Mouse (Mus musculus): ENCODE results near the gene Arhgef1.

Arhgef1 gene

DNA sequence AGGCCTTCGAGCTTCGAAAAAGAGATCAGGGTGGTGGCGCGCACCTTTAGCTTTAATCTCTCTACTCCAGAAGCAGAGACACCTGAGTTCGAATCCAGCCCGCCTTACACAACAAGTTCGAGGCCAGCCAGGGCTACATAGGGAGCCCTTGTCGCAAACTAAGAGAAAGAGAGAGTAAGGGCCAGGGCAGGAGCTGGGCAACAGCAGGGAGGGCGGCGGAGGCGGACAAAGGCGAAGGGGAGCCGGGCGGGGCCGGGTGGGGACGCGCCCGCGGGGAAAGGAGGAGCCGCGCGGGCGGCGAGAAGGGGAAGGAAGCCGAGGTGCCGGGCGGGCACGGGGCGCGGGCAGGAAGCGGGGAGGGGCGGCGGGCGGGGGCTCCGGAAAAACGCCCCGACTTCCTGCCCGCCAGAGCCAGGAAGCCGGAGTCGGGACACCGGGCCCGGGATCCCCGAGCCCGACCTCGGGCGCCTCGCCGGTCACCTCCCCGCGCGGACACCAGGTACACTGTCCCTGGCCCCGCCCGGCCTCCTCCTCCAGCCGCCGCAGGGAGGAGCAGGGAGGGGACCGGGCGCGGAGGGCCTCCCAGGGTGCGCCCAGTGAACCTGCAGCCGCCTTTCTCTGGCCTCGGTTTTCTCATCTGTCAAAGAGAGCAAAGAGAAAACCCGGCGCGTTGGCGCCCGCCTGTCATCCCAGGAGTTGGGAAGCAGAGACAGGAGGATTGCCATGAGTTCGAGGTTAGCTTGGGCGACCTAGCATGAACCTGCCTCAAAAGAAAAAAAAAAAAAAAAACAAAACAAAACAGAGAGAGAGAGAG, at the start of gene Arhgef1:
Gene Arhgef1 (plus strand): TSS at position 283 of the 814 bp plus-strand sequence.
- DNase-seq (ENCODE audit: extremely low read depth, low read depth, low spot score), result no peak

DNA sequence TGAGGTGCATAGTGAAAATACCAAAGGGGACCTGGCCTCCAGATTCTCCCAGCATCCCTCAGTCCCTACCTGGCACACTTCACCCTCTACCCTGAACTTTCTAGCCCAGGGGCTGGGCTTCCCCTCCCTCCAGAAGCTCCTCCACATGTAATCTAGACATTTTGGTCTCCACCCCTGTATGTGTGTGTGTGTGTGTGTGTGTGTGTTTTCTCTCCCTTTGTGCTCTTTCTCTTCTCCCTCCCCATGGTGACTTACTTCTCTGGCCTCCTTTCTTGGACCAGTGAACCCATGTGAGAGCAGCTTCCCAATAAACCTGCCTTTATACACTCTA, 49.5 kb upstream of the Arhgef1 start:
- DNase-seq (ENCODE audit: extremely low read depth, low read depth, low spot score), result no peak

DNA sequence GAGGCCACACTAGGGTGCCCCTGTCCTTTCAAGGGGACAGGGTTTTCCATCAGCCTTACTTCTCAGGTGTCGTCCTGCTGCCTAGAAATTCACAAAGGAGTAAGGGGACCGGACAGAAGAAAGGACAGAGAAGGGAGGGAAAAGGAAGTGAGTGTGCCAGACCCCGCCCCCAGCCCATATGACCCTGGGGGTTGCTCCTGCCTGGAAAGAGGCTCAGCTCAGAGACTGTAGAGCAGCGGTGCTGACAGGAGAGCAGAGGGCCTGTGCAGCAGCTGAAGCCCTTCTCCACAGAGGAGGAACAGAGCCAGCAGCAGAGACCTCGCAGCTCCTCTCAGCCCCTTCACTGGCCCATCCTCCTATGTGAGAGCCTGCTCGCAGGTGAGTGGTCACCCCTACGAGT, 49.0 kb upstream of the Arhgef1 start:
- no peak for DNase-seq (ENCODE audit: extremely low read depth, low read depth, low spot score)

DNA sequence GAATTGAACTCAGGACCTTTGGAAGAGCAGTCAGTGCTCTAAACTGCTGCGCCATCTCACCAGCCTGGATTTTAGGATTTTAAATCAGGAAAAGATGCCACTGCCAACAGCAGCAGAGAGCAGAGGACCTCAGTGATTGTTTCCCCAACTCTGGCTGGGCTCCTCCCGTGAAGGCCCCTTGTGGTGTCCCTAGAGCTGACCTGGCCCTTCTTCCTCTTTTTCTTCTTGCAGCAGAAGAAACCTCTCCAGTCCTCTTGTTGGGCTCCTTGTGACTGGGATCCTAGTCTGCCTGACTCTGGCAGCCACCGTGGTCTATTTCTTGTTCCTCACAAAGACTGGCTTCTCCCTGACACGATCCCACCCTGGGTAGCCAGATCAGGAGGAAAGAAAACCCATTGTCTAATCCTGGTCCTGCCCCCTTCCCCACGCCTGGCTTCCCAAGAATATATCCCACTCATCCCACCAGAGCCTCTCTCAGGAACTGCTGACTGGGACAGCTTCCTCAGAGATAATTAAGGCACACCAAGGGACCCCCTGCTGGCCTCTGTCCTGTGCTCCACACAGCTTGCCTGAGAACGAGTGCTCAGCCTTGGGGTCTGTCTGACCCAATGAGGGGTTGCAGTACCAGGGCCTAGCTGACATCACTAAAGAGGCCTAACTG, 46.1 kb upstream of the Arhgef1 start:
- DNase-seq (ENCODE audit: extremely low read depth, low read depth, low spot score), result no peak

DNA sequence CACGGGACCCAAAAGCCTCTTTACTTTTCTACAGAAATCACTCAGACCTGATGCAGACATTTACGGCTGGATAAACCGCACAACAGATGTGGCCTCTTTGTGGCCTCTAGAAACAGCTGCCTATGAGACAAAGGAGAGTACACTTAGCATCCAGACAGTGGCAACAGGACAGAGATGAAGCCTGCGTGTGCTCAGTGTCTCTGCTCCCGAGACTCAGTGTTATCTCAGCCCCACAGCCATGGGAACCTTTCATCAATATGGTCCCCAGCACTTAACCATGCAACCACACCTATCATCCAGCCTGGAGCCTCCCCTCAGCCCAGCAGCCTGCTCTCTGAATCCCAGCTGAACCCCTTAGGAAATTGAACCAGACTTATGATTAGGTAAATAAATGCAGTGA, 43.5 kb upstream of the Arhgef1 start:
- no peak for DNase-seq (ENCODE audit: extremely low read depth, low read depth, low spot score)

DNA sequence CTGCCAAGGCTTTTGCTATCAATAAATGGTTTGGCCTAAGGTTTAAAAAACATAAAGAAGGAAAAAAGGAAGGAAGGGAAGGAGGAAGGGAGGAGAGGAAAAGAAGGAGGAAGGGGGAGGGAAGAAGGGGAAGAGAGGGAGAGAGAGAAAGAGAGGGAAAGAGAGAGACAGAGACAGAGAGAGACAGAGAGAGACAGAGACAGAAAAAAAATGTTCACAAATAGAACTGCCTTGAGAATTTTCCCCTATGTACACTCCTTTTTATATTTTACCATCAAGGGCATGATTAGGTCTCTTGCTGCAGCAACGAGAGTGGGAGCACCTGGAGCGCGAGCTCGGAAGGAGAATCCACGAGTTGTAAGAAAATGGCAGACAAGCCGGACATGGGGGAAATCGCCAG, 40.8 kb upstream of the Arhgef1 start, which contains the start of gene Gm9844:
Gene Gm9844 (plus strand): TSS at position 301 of the 400 bp plus-strand sequence.
- no peak for DNase-seq (ENCODE audit: extremely low read depth, low read depth, low spot score)

DNA sequence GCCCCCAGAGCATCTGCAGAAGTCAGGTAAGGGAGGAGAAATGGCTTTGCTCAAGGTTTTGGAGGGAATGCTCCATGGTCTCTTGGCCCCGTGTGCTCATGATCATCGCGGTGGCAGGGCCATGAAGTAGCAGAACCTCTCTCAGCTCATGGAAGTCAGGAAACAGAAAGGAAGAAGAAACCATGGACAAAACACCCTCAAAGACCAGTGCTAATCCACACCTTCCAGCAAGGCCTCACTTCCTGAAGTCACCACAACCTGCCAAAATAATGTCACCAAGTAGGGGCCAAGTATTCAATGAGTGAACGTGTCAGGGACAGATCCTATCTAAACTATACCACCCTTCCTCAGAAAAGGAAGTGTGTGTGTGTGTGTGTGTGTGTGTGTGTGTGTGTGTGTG, 39.9 kb upstream of the Arhgef1 start:
- no peak for DNase-seq (ENCODE audit: extremely low read depth, low read depth, low spot score)

DNA sequence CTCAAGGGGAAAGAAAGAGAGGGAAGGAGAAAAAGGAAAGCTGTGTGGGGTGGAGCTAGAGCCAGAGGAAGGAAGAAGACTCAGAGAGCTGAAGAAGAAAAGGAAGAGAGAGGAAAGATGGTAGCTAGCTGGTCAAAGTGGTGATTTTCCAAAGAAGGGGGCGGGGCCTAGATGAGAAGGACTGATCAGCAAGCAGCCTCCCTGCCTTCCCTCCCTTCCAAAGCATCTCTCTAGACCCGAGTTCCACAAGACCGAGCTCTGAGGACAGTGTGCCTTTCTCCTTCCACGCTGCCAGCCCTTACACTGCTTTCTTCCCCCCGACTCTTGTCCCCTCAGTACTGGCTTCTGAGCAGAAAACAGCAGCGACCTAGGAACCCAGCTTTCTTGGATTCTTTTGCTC, 38.6 kb upstream of the Arhgef1 start:
- no peak for DNase-seq (ENCODE audit: extremely low read depth, low read depth, low spot score)

DNA sequence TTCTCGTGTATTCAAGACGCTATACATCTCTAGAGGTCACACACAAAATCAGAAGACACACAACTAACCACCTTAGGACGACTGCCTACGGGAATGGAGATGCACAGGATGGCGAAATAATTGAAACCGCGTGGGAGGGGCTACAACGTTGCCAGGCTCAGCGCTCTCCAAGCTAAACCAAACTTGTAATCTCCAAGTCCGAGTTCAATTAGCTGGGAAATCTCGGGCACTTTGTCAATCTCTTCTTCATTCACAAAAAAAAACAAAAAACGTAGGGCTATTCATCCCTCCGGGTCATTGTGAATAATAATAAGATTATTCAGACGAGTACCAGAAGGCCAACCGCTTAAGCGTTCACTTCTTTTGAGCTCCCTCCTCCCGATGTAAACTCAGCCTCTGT, 33.6 kb upstream of the Arhgef1 start:
- no peak for DNase-seq (ENCODE audit: extremely low read depth, low read depth, low spot score)

DNA sequence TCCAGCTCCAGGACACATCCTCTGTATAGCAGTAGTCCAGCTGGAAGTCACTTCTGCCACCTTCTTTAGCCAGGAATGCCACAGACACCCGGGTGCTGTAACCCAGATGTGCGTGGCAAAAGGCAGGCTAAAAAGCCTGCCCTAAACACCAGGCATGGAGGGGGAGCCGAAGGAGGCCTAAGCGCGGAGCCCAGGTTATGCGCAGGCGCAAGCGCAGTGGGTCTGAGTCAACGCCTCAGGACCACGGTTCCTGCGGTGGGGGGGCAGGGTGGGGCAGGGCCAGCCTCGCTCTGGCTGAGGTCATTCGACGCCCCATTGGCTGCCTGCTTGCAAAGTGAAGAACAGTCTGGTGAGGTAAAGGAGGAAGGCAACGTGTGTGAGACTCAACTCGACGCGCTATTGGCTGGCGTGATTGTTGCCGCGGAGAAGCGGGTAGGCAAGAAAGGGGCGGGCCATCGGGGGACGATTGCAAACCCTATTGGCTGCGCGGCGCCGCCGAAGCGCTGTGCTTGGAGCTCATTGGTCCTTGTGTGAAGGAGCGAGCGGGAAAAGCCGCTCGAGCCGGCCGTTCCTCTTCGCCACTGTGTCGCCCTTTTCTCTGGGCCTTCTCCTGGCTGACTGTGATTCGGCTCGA, 33.1 kb upstream of the Arhgef1 start, which contains the start of the genes Lypd4 and Dmrtc2:
Gene Lypd4 (minus strand): TSS at position 410 of the 634 bp plus-strand sequence.
Gene Dmrtc2 (plus strand): TSS at position 526 of the 634 bp plus-strand sequence.
- DNase-seq (ENCODE audit: extremely low read depth, low read depth, low spot score), result no peak

DNA sequence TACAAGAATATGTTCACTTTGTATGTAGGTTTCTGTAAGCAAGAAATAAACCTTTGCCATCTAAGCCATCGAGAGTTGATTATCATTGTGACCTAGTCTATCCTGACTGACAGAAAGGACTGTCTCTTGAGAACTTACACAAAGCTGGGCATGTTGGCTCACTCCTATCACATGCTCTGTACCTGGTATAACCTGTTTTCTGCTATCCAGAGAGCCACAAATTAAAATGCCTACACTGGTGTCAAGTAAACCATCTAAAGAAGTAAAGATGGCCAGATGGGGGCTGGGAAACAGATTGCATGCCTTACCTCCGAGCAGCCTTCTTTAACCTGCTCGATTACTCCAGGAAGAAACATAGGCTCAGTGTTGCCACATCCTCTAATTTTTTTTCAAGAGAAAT, 25.1 kb upstream of the Arhgef1 start:
- DNase-seq (ENCODE audit: extremely low read depth, low read depth, low spot score), result no peak

DNA sequence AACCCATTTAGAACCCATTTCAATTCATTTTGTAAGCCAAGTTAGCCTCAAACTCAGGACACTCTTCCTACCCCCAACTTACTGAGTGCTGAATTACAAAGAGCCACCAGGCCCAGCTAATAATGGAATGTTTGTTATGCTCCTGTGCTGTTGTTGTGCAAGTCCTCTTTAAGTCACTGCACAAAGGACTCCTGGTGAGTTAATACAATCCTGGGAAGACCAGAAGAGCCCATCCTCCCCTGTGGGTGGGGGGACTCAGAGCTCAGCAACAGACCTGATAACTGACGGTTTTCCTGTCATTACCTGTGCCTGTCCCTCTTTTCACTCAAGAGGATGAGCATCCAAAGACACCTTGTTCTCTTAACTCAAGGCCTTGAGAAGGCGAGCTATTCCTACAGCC, 23.1 kb upstream of the Arhgef1 start:
- no peak for DNase-seq (ENCODE audit: extremely low read depth, low read depth, low spot score)

DNA sequence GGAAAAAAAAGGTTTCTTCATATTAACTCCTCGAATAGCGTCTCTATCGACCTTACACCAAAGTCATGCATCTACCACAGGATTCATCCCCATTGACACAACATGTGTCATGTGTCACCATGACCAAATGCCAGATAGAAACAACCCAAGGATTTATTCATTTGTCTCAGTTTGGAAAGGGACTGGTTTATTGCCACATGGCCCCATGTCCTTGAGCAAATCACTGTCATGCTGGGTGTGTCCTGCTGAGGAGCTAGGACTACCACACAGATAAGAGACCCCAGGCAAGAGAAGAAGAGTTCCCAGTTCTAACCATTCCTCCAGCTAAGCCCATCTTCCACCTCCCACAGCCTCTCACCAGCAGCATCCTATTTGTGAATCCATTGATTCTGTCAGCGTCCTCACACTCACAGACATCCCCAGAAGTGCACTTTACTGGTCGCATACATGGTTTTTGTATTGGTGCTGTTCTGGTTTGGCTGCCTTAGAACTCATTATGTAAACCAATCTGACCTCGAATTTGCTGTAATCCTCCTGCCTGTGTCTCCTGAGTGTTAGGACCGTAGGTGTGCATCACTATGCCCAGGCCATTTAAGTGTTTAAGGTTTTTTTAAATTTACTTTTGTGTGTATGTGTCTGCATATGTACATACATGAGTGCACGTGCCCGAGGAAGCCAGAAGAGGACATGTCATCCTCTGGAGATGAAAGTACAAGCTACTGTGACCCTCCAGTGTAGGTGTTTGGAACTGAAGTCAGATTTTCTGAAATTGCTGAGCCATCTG, 20.1 kb upstream of the Arhgef1 start:
- no peak for DNase-seq (ENCODE audit: extremely low read depth, low read depth, low spot score)

DNA sequence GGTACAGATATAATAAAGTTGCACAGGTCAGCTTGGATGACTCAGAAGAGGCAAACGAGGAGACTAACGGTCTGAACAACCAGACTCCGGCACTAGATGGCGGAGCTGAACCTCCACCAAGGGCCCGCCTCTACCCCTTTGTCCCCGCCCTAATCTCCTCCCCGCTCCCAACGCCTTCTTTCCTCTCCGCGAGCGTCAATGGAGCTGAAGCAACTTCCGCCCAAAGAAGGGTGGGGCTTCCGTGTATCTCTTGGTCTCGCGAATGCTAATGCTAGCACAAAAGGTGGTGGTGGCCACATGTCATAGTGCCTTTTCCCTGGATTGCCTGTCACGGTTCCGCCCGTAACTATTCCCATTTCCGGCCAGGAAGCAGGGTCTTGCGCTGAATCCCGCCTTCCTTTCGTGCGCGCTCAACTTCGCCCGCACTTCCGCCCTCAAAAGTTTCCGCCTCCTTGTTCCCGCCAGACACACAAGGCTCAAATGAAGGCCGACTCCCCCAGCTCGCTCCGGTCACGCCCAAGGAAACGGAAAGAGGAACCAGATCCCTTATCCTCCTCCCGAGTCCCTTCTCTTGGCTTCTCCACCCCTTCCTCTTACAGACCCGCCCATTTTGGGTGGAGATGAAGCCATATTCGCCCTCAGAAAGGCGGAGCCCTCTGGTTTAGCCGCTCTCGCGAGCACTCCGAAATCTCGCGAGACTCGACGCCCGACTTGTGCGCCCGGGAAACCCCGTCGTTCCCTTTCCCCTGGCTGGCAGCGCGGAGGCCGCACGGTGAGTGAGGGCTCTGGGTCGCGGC, 18.6 kb upstream of the Arhgef1 start, which contains the start of gene Rps19:
Gene Rps19 (plus strand): TSS at position 476 of the 797 bp plus-strand sequence.
- DNase-seq (ENCODE audit: extremely low read depth, low read depth, low spot score), result peak; percentile 98

DNA sequence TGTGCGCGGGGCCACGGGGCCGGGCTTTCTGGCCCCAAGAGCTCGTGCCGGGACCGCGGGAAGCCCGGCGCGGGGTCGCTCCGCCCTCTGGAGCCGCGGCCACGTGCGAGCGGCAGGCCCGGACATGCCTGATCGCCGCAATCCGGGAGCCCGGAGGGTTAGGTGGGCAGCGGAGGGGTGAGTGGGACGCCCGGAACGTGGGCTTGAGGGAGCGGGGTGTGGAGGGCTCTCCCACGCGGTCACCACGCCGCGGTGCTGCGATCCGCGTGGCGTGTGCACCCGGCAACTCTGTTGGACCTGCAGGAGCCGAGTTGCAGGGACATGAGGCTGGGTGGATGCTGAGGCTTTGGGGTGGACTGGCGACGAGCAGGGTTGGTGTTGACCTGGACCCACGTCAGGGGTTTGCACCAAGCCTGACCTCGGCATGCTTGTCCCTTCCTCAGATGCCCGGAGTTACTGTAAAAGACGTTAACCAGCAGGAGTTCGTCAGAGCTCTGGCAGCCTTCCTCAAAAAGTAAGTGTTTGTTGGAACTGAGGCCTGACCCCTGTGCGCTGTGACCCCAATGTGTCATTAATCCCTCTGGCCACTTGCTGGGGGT, 17.9 kb upstream of the Arhgef1 start:
- no peak for DNase-seq (ENCODE audit: extremely low read depth, low read depth, low spot score)

DNA sequence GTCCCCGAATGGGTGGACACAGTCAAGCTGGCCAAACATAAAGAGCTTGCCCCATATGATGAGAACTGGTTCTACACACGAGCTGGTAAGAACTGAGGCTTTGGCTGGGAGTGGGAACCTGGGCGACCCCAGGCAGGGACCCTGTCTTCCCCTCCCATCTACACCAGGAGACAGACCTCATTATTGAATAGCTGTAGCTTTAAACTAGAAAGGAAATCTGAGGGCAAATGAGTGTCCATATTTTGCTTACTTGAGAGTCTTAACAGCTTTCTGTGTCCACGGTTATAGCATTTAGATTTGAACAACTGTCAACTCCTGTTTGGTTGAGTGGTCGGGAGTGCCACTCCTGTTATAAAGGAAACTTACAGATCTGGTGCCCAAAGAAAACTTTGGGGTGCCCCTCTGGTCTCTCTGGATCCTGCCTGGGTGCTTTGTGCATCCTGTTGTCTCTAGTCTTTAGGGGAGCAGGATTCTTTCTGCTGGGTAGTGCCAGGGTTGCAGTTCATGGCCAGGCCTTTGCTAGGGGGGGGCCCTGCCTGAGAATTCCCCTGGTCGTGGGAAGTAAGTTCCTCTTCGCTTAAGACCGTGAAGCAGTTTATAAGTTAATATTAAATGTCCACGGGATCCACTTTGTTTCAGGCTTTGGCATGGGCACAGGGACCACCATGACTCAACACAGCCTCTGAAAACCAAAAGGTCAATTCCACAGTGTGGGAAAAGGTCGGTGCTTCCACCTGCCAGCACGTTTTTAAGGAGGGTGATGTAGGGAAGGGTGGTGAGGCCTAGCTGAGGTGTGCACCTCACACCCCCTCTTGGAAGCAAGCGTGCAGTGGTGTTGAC, 17.0 kb upstream of the Arhgef1 start:
- DNase-seq (ENCODE audit: extremely low read depth, low read depth, low spot score), result no peak

DNA sequence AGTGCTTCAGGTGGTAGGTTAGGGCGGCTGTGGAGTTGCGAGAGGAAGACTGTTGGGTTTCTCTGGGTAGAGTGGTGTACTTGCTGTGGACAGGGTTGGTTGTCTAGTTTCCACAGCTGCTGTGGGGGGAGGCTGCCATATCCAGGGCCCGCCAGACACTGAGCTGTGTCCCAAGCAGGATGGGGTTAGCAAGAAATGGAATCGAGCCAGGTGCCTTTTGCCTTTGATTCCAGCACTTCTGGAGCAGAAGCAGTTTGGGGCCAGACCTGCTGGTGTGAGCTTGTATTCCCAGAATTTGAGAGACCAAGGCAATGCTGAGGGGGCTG, 16.4 kb upstream of the Arhgef1 start:
- no peak for DNase-seq (ENCODE audit: extremely low read depth, low read depth, low spot score)

DNA sequence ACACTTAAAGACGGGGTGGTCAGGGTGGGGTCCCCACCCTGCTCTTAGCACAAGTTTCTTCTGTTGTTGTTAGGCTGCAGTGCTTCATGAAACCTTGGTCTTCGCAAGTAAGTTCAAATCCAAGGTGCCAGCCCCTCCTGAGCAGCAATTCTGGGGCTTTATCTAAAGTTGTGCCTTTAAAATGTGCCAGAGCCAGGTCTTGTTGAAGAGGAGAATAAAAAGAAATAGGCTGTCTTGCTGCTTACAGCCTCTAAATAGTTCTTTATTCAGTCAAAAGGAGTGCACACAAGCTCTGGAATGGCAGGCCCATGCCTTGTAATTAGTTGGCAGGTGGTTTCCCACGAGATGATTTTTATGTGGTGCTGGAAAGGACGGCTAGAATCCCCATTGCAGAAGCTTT, 15.6 kb upstream of the Arhgef1 start:
- DNase-seq (ENCODE audit: extremely low read depth, low read depth, low spot score), result no peak

Data from fat pad, adult 2 months (tissue).